Mouse (Mus musculus): ENCODE data around the gene Ppp2r5c. TPM values are rescaled to one million over a fixed set of nuclear protein-coding genes. Genes with fewer than 3 reads are reported as not detected.
A peak's percentile ranks its signal among the peaks of the same experiment; 100 is the strongest.

Ppp2r5c gene
- total and polyA plus RNA-seq, 2 experiments from 2014 or later, result 169 to 191 TPM

- no peak overlapping the region for H3K9ac ChIP-seq
- TF ChIP-seq CTCF (IDR thresholded peaks at IDR 0.05; ENCODE audit: low read depth), result no peak
- WGBS, result 49% methylated on average over 28 of the region's 28 CpGs
- H3K36me3 ChIP-seq (ENCODE audit: insufficient read depth), result no peaks in the 10 kb centered on the region
- H3K4me2 ChIP-seq (ENCODE audit: low read depth), result no peak overlapping the region; the same call in 1 of the 2 replicates
- H3K27ac ChIP-seq (ENCODE audit: low read depth, low read length), result no peak overlapping the region
- no peak for ATAC-seq
- H3K4me3 ChIP-seq (ENCODE audit: low read depth, low read length), result no peak overlapping the region
- no peaks in the 10 kb centered on the region for H3K27me3 ChIP-seq (ENCODE audit: insufficient read depth, low read length)
- no peaks in the 10 kb centered on the region for H3K4me1 ChIP-seq (ENCODE audit: insufficient read depth)
- H3K9me3 ChIP-seq (ENCODE audit: low read length), result no peaks in the 10 kb centered on the region
- peak; percentile 35 for DNase-seq
These were observed 29.6 kb upstream of the Ppp2r5c start for GRCm38 (mm10) chr12:110417023-110417986.

- Histone ChIP-seq H3K4me2 (ENCODE audit: low read depth) (no peak overlapping the region), H3K27ac (ENCODE audit: low read depth, low read length) (no peak overlapping the region), H3K9ac (no peak overlapping the region), H3K36me3 (ENCODE audit: insufficient read depth) (no peaks in the 10 kb centered on the region), H3K4me3 (ENCODE audit: low read depth, low read length) (no peak overlapping the region), H3K4me1 (ENCODE audit: insufficient read depth) (no peaks in the 10 kb centered on the region), H3K27me3 (ENCODE audit: insufficient read depth, low read length) (no peaks in the 10 kb centered on the region), H3K9me3 (ENCODE audit: low read length) (no peaks in the 10 kb centered on the region)
- no peak for ATAC-seq
- WGBS, result 53% methylated on average over 20 of the region's 20 CpGs
- TF ChIP-seq CTCF (IDR thresholded peaks at IDR 0.05; ENCODE audit: low read depth), result no peak
- DNase-seq, result no peak
These were observed 28.8 kb upstream of the Ppp2r5c start for GRCm38 (mm10) chr12:110417987-110418734.

GRCm38 (mm10) chr12:110418735-110419350, 28.1 kb upstream of the Ppp2r5c start:
- peak; percentile 77 for TF ChIP-seq CTCF (IDR thresholded peaks at IDR 0.05; ENCODE audit: low read depth)
- no peak overlapping the region for H3K27ac ChIP-seq (ENCODE audit: low read depth, low read length)
- H3K4me2 ChIP-seq (ENCODE audit: low read depth), result no peak overlapping the region
- no peak overlapping the region for H3K9ac ChIP-seq
- ATAC-seq, result peak; percentile 40
- H3K27me3 ChIP-seq (ENCODE audit: insufficient read depth, low read length), result no peaks in the 10 kb centered on the region
- 37% methylated on average over 8 of the region's 8 CpGs for WGBS
- H3K36me3 ChIP-seq (ENCODE audit: insufficient read depth), result no peaks in the 10 kb centered on the region
- no peaks in the 10 kb centered on the region for H3K9me3 ChIP-seq (ENCODE audit: low read length)
- peak; percentile 88 for DNase-seq
- no peak overlapping the region for H3K4me3 ChIP-seq (ENCODE audit: low read depth, low read length)
- H3K4me1 ChIP-seq (ENCODE audit: insufficient read depth), result no peaks in the 10 kb centered on the region

GRCm38 (mm10) chr12:110419879-110420278, 27.0 kb upstream of the Ppp2r5c start:
- DNase-seq, result no peak

GRCm38 (mm10) chr12:110421361-110421760, 25.6 kb upstream of the Ppp2r5c start:
- Histone ChIP-seq H3K36me3 (ENCODE audit: insufficient read depth) (no peaks in the 10 kb centered on the region), H3K4me1 (ENCODE audit: insufficient read depth) (no peaks in the 10 kb centered on the region), H3K27ac (ENCODE audit: low read depth, low read length) (no peak overlapping the region), H3K4me2 (ENCODE audit: low read depth) (no peak overlapping the region), H3K4me3 (ENCODE audit: low read depth, low read length) (no peak overlapping the region), H3K9me3 (ENCODE audit: low read length) (no peaks in the 10 kb centered on the region), H3K9ac (no peak overlapping the region), H3K27me3 (ENCODE audit: insufficient read depth, low read length) (no peaks in the 10 kb centered on the region)
- no peak for ATAC-seq
- no peak for TF ChIP-seq CTCF (IDR thresholded peaks at IDR 0.05; ENCODE audit: low read depth)
- 47% methylated on average over 3 of the region's 3 CpGs for WGBS
- no peak for DNase-seq

More at GRCm38 (mm10) chr12:110419879-110420278, 27.0 kb upstream of the Ppp2r5c start:
- 65% methylated on average over 2 of the region's 2 CpGs for WGBS
- TF ChIP-seq CTCF (IDR thresholded peaks at IDR 0.05; ENCODE audit: low read depth), result no peak
- Histone ChIP-seq H3K9me3 (ENCODE audit: low read length) (no peaks in the 10 kb centered on the region), H3K27me3 (ENCODE audit: insufficient read depth, low read length) (no peaks in the 10 kb centered on the region), H3K9ac (no peak overlapping the region), H3K4me1 (ENCODE audit: insufficient read depth) (no peaks in the 10 kb centered on the region), H3K36me3 (ENCODE audit: insufficient read depth) (no peaks in the 10 kb centered on the region), H3K27ac (ENCODE audit: low read depth, low read length) (no peak overlapping the region), H3K4me2 (ENCODE audit: low read depth) (no peak overlapping the region), H3K4me3 (ENCODE audit: low read depth, low read length) (no peak overlapping the region)
- no peak for ATAC-seq

GRCm38 (mm10) chr12:110424008-110424704, 22.8 kb upstream of the Ppp2r5c start:
- WGBS, result 84% methylated on average over 5 of the region's 5 CpGs
- Histone ChIP-seq H3K4me1 (ENCODE audit: insufficient read depth) (no peaks in the 10 kb centered on the region), H3K27ac (ENCODE audit: low read depth, low read length) (no peak overlapping the region), H3K9me3 (ENCODE audit: low read length) (no peaks in the 10 kb centered on the region), H3K4me2 (ENCODE audit: low read depth) (no peak overlapping the region), H3K4me3 (ENCODE audit: low read depth, low read length) (no peak overlapping the region), H3K36me3 (ENCODE audit: insufficient read depth) (no peaks in the 10 kb centered on the region), H3K27me3 (ENCODE audit: insufficient read depth, low read length) (no peaks in the 10 kb centered on the region), H3K9ac (no peak overlapping the region)
- 0 out of 2 replicates have a peak, but pooled peaks have one; percentile 5 for TF ChIP-seq CTCF (IDR thresholded peaks at IDR 0.05; ENCODE audit: low read depth)
- DNase-seq, result no peak
- no peak for ATAC-seq
